Mouse (Mus musculus) cerebellum, adult 2 months (tissue): Measurements from ENCODE around the gene Rft1. TPM values are rescaled to one million over a fixed set of nuclear protein-coding genes. Genes with fewer than 3 reads are reported as not detected.

Experiments used
- DNase-seq, 2 experiments: peaks; one replicate each; pipeline ENCODE4 v3.0.0; 2021
- H3K27ac ChIP-seq: fragments of 200-500 bp; 2 replicates; pipeline ENCODE4 v1.5.1; 2012; ENCODE audit warnings: low read length, control low read depth, inconsistent platforms; ENCODE audit not compliant: insufficient read depth
- H3K27me3 ChIP-seq: fragments of 200-500 bp; 2 replicates; pipeline ENCODE4 v1.6.1; 2012; ENCODE audit warnings: inconsistent platforms, mild to moderate bottlenecking, low read length, moderate library complexity; ENCODE audit not compliant: control insufficient read depth, insufficient read depth
- H3K4me1 ChIP-seq: fragments of 200-500 bp; 2 replicates; pipeline ENCODE4 v1.6.1; 2011; ENCODE audit warnings: low read length; ENCODE audit not compliant: control insufficient read depth, insufficient read depth
- H3K4me3 ChIP-seq: fragments of 200-500 bp; replicated peaks from 2 replicates; pipeline ENCODE3; 2011; ENCODE audit warnings: mild to moderate bottlenecking, low read depth, low read length, control low read depth; ENCODE audit not compliant: insufficient read depth
- CTCF ChIP-seq: fragments of 200-500 bp; IDR thresholded peaks from 2 replicates; pipeline ENCODE4 v1.5.1; 2011; ENCODE audit warnings: low read depth, mild to moderate bottlenecking, control low read depth, low read length, moderate library complexity, borderline replicate concordance; ENCODE audit not compliant: insufficient read depth
- POLR2A ChIP-seq: fragments of 200-500 bp; IDR thresholded peaks from 2 replicates; pipeline ENCODE4 v1.6.1; 2011; ENCODE audit warnings: low read length, control low read depth, borderline replicate concordance; ENCODE audit not compliant: insufficient read depth
- WGBS: fragments of 180-500 bp; shearing (Covaris S2); methylation state at CpG from one replicate; pipeline ENCODE4 v1.1.7; 2018; 5-methylcytosine and 5-hydroxymethylcytosine counted together
- polyA plus RNA-seq: library from polyadenylated mRNA; depleted of rRNA; stranded (reverse); fragments of >200 nt; gene quantifications from 2 replicates; pipeline ENCODE4 v1.2.3, GENCODE M21; 2012

The Rft1 gene
- polyA plus RNA-seq, 1 experiment = 12.4 TPM

- H3K27me3 ChIP-seq = no peaks in the 10 kb centered on the region
- no peak for TF ChIP-seq CTCF
- no peak for TF ChIP-seq POLR2A
- DNase-seq = no peak
- H3K27ac ChIP-seq = no peak overlapping the region
- H3K4me1 ChIP-seq = peaks cover 2% of the 10 kb centered on the region; the same call in 1 of the 2 replicates
- 86% methylated on average over 2 of the region's 2 CpGs for WGBS
- H3K4me3 ChIP-seq = no peak overlapping the region
These were observed 41.0 kb upstream of the Rft1 start for GRCm38 (mm10) chr14:30612962-30613715.

GRCm38 (mm10) chr14:30616751-30617150, 37.4 kb upstream of the Rft1 start:
- no peak for TF ChIP-seq CTCF
- no peak for TF ChIP-seq POLR2A
- peaks cover 17% of the 10 kb centered on the region for H3K4me1 ChIP-seq
- H3K4me3 ChIP-seq = no peak overlapping the region
- no peak for DNase-seq
- no peak overlapping the region for H3K27ac ChIP-seq
- WGBS = 92% methylated on average over 2 of the region's 2 CpGs
- no peaks in the 10 kb centered on the region for H3K27me3 ChIP-seq

- 90% methylated on average over 2 of the region's 2 CpGs for WGBS
- H3K4me3 ChIP-seq = no peak overlapping the region
- no peak for DNase-seq
- no peak overlapping the region for H3K27ac ChIP-seq
- peaks cover 21% of the 10 kb centered on the region for H3K4me1 ChIP-seq
- no peaks in the 10 kb centered on the region for H3K27me3 ChIP-seq
- TF ChIP-seq CTCF (no peak), POLR2A (no peak)
These were observed 35.3 kb upstream of the Rft1 start for GRCm38 (mm10) chr14:30618746-30619275.

- H3K27me3 ChIP-seq = no peaks in the 10 kb centered on the region
- WGBS = 36% methylated on average over 7 of the region's 7 CpGs
- peaks cover 21% of the 10 kb centered on the region for H3K4me1 ChIP-seq
- TF ChIP-seq CTCF (no peak), POLR2A (no peak)
- H3K27ac ChIP-seq = no peak overlapping the region
- H3K4me3 ChIP-seq = no peak overlapping the region
- peak; percentile 40 to 71 for DNase-seq
These were observed 34.1 kb upstream of the Rft1 start for GRCm38 (mm10) chr14:30619982-30620578.

- TF ChIP-seq CTCF = no peak
- TF ChIP-seq POLR2A = no peak
- 28% methylated on average over 7 of the region's 7 CpGs for WGBS
- Histone ChIP-seq H3K27ac (no peak overlapping the region), H3K27me3 (no peaks in the 10 kb centered on the region), H3K4me1 (peaks cover 21% of the 10 kb centered on the region), H3K4me3 (no peak overlapping the region)
- peak; percentile 41 to 44 for DNase-seq
These were observed 32.0 kb upstream of the Rft1 start for GRCm38 (mm10) chr14:30622130-30622529.

- no peak for DNase-seq
- H3K27me3 ChIP-seq = no peaks in the 10 kb centered on the region
- peaks cover 21% of the 10 kb centered on the region for H3K4me1 ChIP-seq
- no peak overlapping the region for H3K27ac ChIP-seq
- no peak overlapping the region for H3K4me3 ChIP-seq
- no peak for TF ChIP-seq POLR2A
- TF ChIP-seq CTCF = no peak
- WGBS = 91% methylated on average over 8 of the region's 8 CpGs
These were observed 31.6 kb upstream of the Rft1 start for GRCm38 (mm10) chr14:30622556-30622955.

GRCm38 (mm10) chr14:30624277-30624721, 29.9 kb upstream of the Rft1 start:
- H3K4me1 ChIP-seq = peaks cover 21% of the 10 kb centered on the region
- H3K27ac ChIP-seq = no peak overlapping the region
- H3K27me3 ChIP-seq = no peaks in the 10 kb centered on the region
- DNase-seq = no peak
- WGBS = 71% methylated on average over 8 of the region's 8 CpGs
- TF ChIP-seq CTCF = no peak
- no peak for TF ChIP-seq POLR2A
- peak overlapping the region; percentile 12 for H3K4me3 ChIP-seq

GRCm38 (mm10) chr14:30625131-30625807, 28.9 kb upstream of the Rft1 start:
- WGBS = 13% methylated on average over 39 of the region's 39 CpGs
- TF ChIP-seq CTCF (no peak), POLR2A (no peak)
- Histone ChIP-seq H3K27ac (no peak overlapping the region), H3K4me1 (peaks cover 17% of the 10 kb centered on the region), H3K27me3 (no peaks in the 10 kb centered on the region), H3K4me3 (peak overlapping the region; percentile 47)
- no peak for DNase-seq
